Comparison of ENCODE assay signal across 10 mouse cellular contexts in the genomic region with DNA sequence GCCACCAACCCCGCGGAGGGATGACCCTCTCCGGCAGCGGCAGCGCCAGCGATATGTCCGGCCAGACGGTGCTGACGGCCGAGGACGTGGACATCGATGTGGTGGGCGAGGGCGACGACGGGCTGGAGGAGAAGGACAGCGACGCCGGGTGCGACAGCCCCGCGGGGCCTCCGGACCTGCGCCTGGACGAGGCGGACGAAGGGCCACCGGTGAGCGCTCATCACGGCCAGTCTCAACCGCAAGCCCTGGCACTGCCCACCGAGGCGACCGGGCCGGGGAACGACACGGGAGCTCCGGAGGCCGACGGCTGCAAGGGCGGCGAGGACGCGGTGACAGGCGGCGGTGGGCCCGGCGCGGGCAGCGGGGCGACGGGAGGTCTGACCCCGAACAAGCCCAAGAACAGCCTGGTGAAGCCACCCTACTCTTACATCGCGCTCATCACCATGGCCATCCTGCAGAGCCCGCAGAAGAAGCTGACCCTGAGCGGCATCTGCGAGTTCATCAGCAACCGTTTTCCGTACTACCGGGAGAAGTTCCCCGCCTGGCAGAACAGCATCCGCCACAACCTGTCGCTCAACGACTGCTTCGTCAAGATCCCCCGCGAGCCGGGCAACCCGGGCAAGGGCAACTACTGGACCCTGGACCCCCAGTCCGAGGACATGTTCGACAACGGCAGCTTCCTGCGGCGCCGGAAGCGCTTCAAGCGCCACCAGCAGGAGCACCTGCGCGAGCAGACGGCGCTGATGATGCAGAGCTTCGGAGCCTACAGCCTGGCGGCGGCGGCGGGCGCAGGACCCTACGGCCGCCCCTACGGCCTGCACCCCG. TPM values are rescaled to one million over a fixed set of nuclear protein-coding genes. Genes with fewer than 3 reads are reported as not detected.
DNase-seq lines count a peak whose midpoint lies in the region; ATAC-seq and TF ChIP-seq lines count a peak whose summit lies in the region.
"Had no signal": no experiment of that assay in that cellular context is flagged by ENCODE, and none has a peak within 500 bp of the region (broad histone marks: within the 10 kb centered on the region; RNA-seq: fewer than 3 reads in every experiment).

No protein-coding gene starts in this region.

- peak overlapping the region; percentile 48 for H3K4me2 ChIP-seq in liver, embryonic 15.5 days
- peak overlapping the region; percentile 48 for H3K4me2 ChIP-seq in stomach, postnatal 0 days (replicated peaks; ENCODE audit: low read depth)

- ATAC-seq in cerebellum, adult (ENCODE audit: insufficient number of reproducible peaks, low FRiP score, low TSS enrichment), result no peak
- ATAC-seq in liver, embryonic 15.5 days (ENCODE audit: insufficient read depth), result no peak
- ATAC-seq in stomach, postnatal 0 days (ENCODE audit: low FRiP score, low TSS enrichment), result no peak

- intact Hi-C loops in heart, postnatal 36 days (cut with DNase I), result no loop called here

- TF ChIP-seq EP300 in stomach, postnatal 0 days (optimal IDR thresholded peaks at IDR 0.05), result no peak

- H3K4me1 ChIP-seq in liver, embryonic 15.5 days (replicated peaks), result peaks cover 17% of the 10 kb centered on the region
- peaks cover 2% of the 10 kb centered on the region; the same call in 1 of the 2 replicates for H3K4me1 ChIP-seq in stomach, postnatal 0 days (replicated peaks; ENCODE audit: control insufficient read depth, insufficient read depth)

- H3K4me3 ChIP-seq in liver, embryonic 15.5 days (replicated peaks), result peak overlapping the region; percentile 29
- H3K4me3 ChIP-seq in stomach, postnatal 0 days (ENCODE audit: low read depth, low read length), result peak overlapping the region; percentile 37

- H3K27me3 ChIP-seq in liver, embryonic 15.5 days, result peaks cover 99% of the 10 kb centered on the region
- H3K27me3 ChIP-seq in stomach, postnatal 0 days (ENCODE audit: control insufficient read depth, insufficient read depth, low read length), result peaks cover 35% of the 10 kb centered on the region

- no peak overlapping the region for H3K9ac ChIP-seq in liver, embryonic 15.5 days
- no peak overlapping the region; the same call in 1 of the 2 replicates for H3K9ac ChIP-seq in stomach, postnatal 0 days (ENCODE audit: low read length)

- peak; percentile 8 for DNase-seq in cerebellum, adult 11 months
- DNase-seq in thymus, postnatal 0 days (ENCODE audit: low spot score), result peak; percentile 27
- DNase-seq in thymus, postnatal 14 days, result no peak
- DNase-seq in heart, postnatal 36 days, result peak; percentile 12 to 19
- peak; percentile 32 for DNase-seq in stomach, postnatal 0 days (ENCODE audit: low spot score)
- DNase-seq in MN1 (ENCODE audit: low spot score), result no peak

- no peaks in the 10 kb centered on the region for H3K36me3 ChIP-seq in liver, embryonic 15.5 days (replicated peaks)
- H3K36me3 ChIP-seq in stomach, postnatal 0 days (ENCODE audit: control insufficient read depth, insufficient read depth, low read length), result no peaks in the 10 kb centered on the region

- H3K9me3 ChIP-seq in liver, embryonic 15.5 days (replicated peaks), result no peaks in the 10 kb centered on the region
- H3K9me3 ChIP-seq in stomach, postnatal 0 days (ENCODE audit: control insufficient read depth, low read length), result no peaks in the 10 kb centered on the region

- TF ChIP-seq CTCF in stomach, postnatal 0 days (IDR thresholded peaks at IDR 0.05; ENCODE audit: low read depth), result peak; percentile 12; the same call in 1 of the 2 replicates

- 1% methylated on average over 91 of the region's 92 CpGs for WGBS in liver, embryonic 15.5 days (ENCODE audit: insufficient replicate concordance)
- WGBS in stomach, postnatal 0 days, result under 1% methylated on average over 85 of the region's 92 CpGs

- H3K27ac ChIP-seq in liver, embryonic 15.5 days (replicated peaks), result no peak overlapping the region
- H3K27ac ChIP-seq in stomach, postnatal 0 days (replicated peaks), result 0 out of 2 replicates have a peak overlapping the region, but pooled peaks have one; percentile 8

RNA-seq across cellular contexts. Expression of gene Foxd3, which starts 0.7 kb away (rescaled TPM):
- 0.05 TPM in 1 of 2 replicates, not detected in the other for polyA plus RNA-seq in thymus, postnatal 0 days (2015; fragmentation: Nextera tagmentation; extraction: Ambion mirVana)
- total RNA-seq in heart, postnatal 36 days (2021), result under 1 TPM; 0.28 to 0.65 TPM
- not detected in 2 replicates for polyA plus RNA-seq in liver, embryonic 15.5 days (2015; fragmentation: Nextera tagmentation; extraction: Ambion mirVana)
- polyA plus RNA-seq in stomach, postnatal 0 days (2015; fragmentation: Nextera tagmentation; extraction: Ambion mirVana), result 0.62 and 0.65 TPM in 2 replicates
- total RNA-seq: neutrophil, adult 5-6 weeks had no signal
- polyA plus RNA-seq: C2C12 had no signal

RNA-seq across cellular contexts. Expression of gene Alg6, which starts 58.6 kb away (rescaled TPM):
- polyA plus RNA-seq in thymus, postnatal 0 days (2015; fragmentation: Nextera tagmentation; extraction: Ambion mirVana), result 11.3 and 12.1 TPM in 2 replicates
- total RNA-seq in heart, postnatal 36 days (2021), result 1 to 10 TPM; 4.4 to 8.6 TPM
- 10.3 and 11.1 TPM in 2 replicates for polyA plus RNA-seq in liver, embryonic 15.5 days (2015; fragmentation: Nextera tagmentation; extraction: Ambion mirVana)
- polyA plus RNA-seq in stomach, postnatal 0 days (2015; fragmentation: Nextera tagmentation; extraction: Ambion mirVana), result 7.6 and 7.8 TPM in 2 replicates

Comparison
In these comparisons a context has a peak if more than half of its experiments do, and no peak if none do; other contexts are left out.
1. DNase-seq: peak in cerebellum, adult 11 months (single experiment), thymus, postnatal 0 days (single experiment), heart, postnatal 36 days (2 of 2) and stomach, postnatal 0 days (single experiment); none in thymus, postnatal 14 days (single experiment) and MN1 (single experiment).